Mouse (Mus musculus) liver, postnatal 0 days (tissue): ENCODE measurements around the gene Syt5. TPM values are rescaled to one million over a fixed set of nuclear protein-coding genes. Genes with fewer than 3 reads are reported as not detected.

Experiments used
- ATAC-seq: fragments of 200-750 bp; cut with Nextera tagmentation; 2 replicates; pipeline ENCODE4 v1.8.0; 2017; ENCODE audit warnings: mild to moderate bottlenecking, moderate library complexity
- DNase-seq: peaks from one replicate; pipeline ENCODE4 v3.0.0-alpha.2; 2016
- H3K27ac ChIP-seq: fragments of 300-500 bp; sonication (generic); 2 replicates; pipeline ENCODE4 v1.5.1; 2014; ENCODE audit warnings: antibody characterized with exemption, moderate library complexity, mild to moderate bottlenecking, low read depth
- H3K27me3 ChIP-seq: fragments of 300-500 bp; sonication (generic); 2 replicates; pipeline ENCODE4 v1.6.1; 2014; ENCODE audit warnings: low read length, control low read depth, mixed read lengths; ENCODE audit not compliant: insufficient read depth
- H3K36me3 ChIP-seq: fragments of 300-500 bp; sonication (generic); replicated peaks from 2 replicates; pipeline ENCODE4 v1.6.1; 2014; ENCODE audit warnings: mild to moderate bottlenecking, control low read depth, low read length, moderate library complexity, mixed read lengths; ENCODE audit not compliant: insufficient read depth
- H3K4me1 ChIP-seq: fragments of 300-500 bp; sonication (generic); 2 replicates; pipeline ENCODE4 v1.6.1; 2014; ENCODE audit warnings: antibody characterized with exemption, mild to moderate bottlenecking, control low read depth; ENCODE audit not compliant: insufficient read depth
- H3K4me2 ChIP-seq: fragments of 300-500 bp; sonication (generic); 2 replicates; pipeline ENCODE4 v1.6.1; 2014; ENCODE audit warnings: low read depth, mild to moderate bottlenecking, low read length, moderate library complexity, mixed read lengths
- H3K4me3 ChIP-seq: fragments of 300-500 bp; sonication (generic); 2 replicates; pipeline ENCODE4 v1.5.1; 2014; ENCODE audit warnings: low read depth, low read length
- H3K9ac ChIP-seq: fragments of 300-500 bp; sonication (generic); replicated peaks from 2 replicates; pipeline ENCODE4 v1.6.1; 2014; ENCODE audit warnings: mild to moderate bottlenecking, moderate library complexity
- H3K9me3 ChIP-seq: fragments of 300-500 bp; sonication (generic); 2 replicates; pipeline ENCODE4 v1.6.1; 2016; ENCODE audit warnings: mild to moderate bottlenecking, control low read depth, low read length, mixed read lengths
- CTCF ChIP-seq: sonication (generic); IDR thresholded peaks from 2 replicates; pipeline ENCODE4 v1.5.1; 2016; ENCODE audit warnings: antibody characterized with exemption, low read depth
- EP300 ChIP-seq: IDR thresholded peaks from 2 replicates; pipeline ENCODE4 v1.6.1; 2016; ENCODE audit warnings: antibody characterized with exemption, low read depth, mild to moderate bottlenecking
- WGBS: fragments of 180-500 bp; shearing (Covaris S2); extraction: QIAGEN DNeasy Blood & Tissue Kit; methylation state at CpG from one replicate; pipeline ENCODE4 v1.1.7; 2014; ENCODE audit not compliant: insufficient replicate concordance; 5-methylcytosine and 5-hydroxymethylcytosine counted together
- microRNA-seq: library from miRNA; unstranded; fragments of <30 nt; microRNA quantifications from one replicate; pipeline ENCODE4, GENCODE M21; 2016
- polyA plus RNA-seq: library from polyadenylated mRNA; unstranded; fragments of >200 nt; fragmentation: Nextera tagmentation; extraction: Ambion mirVana; gene quantifications from 2 replicates; pipeline ENCODE4 v1.2.1, GENCODE M21; 2015

Gene Syt5
- polyA plus RNA-seq, 1 experiment from 2014 or later: 0.09 TPM

DNA sequence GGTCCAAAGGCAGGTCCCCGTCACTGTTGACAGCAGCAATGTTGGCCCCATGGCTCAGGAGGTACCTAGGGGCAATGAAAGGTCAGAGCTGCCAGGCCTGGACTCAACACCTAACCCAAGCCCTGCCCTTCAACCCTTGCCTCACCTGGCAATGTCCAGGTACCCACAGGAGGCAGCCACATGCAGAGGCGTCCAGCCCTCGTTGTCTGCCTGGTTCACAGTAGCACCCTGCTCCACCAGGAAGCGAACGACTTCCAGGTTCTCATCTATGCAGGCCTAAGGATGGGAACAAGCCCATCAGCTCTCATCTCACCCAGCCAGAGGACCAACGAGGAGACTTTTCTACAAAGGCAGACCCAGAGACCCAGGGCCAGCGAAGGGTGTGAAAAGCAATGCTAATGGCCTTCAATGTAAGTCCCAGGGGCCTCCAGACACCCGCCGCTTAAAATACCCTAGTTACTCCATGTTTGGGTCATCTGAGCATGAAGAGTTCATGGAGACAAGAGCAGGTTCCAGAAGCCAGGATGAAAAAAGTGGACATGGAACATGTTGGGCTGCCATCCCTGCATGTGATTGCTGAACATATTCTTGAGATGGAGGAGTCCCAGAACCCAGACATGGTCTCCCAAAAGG lies 50.0 kb downstream of the Syt5 start:
- 84% methylated on average over 9 of the region's 9 CpGs for WGBS
- no peak for TF ChIP-seq CTCF
- Histone ChIP-seq H3K27me3 (no peaks in the 10 kb centered on the region), H3K9me3 (no peaks in the 10 kb centered on the region), H3K27ac (no peak overlapping the region), H3K4me1 (peaks cover 18% of the 10 kb centered on the region), H3K4me2 (no peak overlapping the region), H3K9ac (no peak overlapping the region), H3K36me3 (peaks cover 36% of the 10 kb centered on the region), H3K4me3 (no peak overlapping the region)
- DNase-seq: no peak
- ATAC-seq: no peak

DNA sequence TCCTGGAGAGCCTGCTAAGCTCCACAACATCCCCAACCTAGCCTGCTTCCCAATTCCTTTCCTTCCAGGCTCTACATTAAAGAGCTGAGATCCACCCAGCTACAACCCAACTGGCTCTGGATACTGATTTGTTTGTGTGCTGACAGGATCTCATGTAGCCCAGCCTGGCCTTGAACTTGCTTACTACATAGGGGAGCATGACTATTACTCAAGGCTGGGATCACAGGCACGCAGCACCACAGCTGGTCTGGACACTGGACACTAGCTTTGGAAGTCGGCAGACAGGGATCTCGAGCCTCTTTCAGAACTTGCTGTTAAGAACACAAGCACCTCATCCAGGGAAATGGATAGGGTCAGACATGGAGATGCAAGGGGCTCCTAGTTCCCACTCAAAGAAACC lies 50.9 kb downstream of the Syt5 start:
- Histone ChIP-seq H3K4me2 (no peak overlapping the region), H3K4me3 (no peak overlapping the region), H3K9ac (no peak overlapping the region), H3K27me3 (no peaks in the 10 kb centered on the region), H3K4me1 (peaks cover 20% of the 10 kb centered on the region), H3K27ac (no peak overlapping the region), H3K36me3 (peaks cover 36% of the 10 kb centered on the region), H3K9me3 (no peaks in the 10 kb centered on the region)
- TF ChIP-seq EP300: no peak
- no peak for TF ChIP-seq CTCF
- ATAC-seq (no peak), DNase-seq (no peak)
- 85% methylated on average over 3 of the region's 3 CpGs for WGBS

GRCm38 (mm10) chr7:4493991-4494390 lies 53.4 kb downstream of the Syt5 start:
- DNase-seq (no peak), ATAC-seq (peak; percentile 48)
- no peaks in the 10 kb centered on the region for H3K27me3 ChIP-seq
- no peak overlapping the region for H3K9ac ChIP-seq
- H3K4me2 ChIP-seq: no peak overlapping the region
- H3K36me3 ChIP-seq: peaks cover 47% of the 10 kb centered on the region
- no peak overlapping the region for H3K4me3 ChIP-seq
- H3K9me3 ChIP-seq: no peaks in the 10 kb centered on the region
- TF ChIP-seq CTCF (no peak), EP300 (no peak)
- WGBS: 26% methylated on average over 1 of the region's 1 CpGs
- H3K4me1 ChIP-seq: peaks cover 16% of the 10 kb centered on the region
- H3K27ac ChIP-seq: no peak overlapping the region

DNA sequence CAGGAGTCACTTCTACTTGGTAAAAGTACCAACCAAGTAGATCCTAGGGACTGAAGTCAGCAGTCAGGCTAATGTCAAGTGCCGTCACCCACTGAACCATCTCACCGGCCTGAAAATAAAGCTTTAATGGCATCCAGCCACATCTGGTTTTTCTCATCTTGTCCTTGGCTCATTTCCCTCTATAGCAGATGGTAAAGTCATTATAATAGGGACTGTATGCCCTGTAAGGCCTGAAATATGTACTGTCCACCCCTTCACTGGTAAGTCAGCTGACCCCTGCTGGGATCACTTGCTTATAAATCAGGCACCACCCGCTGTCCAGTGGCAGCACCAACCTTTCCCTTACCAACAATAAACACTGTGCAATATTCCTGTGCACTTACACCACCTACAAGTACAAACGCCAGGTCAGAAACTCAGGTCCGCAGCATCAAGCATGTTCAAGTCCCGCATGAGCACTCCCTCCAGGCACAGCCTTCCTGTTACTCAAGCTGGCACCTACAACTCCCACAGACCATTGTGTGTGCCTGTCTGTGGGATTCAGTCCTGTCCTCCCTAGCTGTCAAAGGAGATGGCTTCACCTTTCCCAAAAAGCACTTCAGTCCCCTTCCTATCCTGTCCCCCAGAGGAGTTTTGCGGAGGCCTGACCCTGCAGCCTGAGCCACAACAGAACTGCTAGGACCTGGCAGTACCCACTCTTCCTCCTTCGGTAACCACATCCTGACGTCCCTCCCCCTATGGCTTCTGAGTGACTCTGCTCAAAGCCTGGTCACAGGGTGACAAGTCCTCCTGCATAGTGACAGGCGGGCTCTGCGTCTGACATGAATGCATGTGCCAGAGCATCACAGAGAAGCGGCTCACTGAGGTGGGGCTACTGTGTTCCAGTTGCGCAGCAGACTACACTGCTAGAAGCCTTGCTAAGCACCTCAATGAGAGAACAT lies 54.8 kb downstream of the Syt5 start:
- ATAC-seq (peak; percentile 55; the same call in 1 of the 2 replicates), DNase-seq (peak; percentile 43)
- 58% methylated on average over 13 of the region's 13 CpGs for WGBS
- Histone ChIP-seq H3K4me3 (no peak overlapping the region), H3K4me2 (no peak overlapping the region), H3K27me3 (no peaks in the 10 kb centered on the region), H3K36me3 (peaks cover 52% of the 10 kb centered on the region), H3K4me1 (peaks cover 15% of the 10 kb centered on the region; the same call in 1 of the 2 replicates), H3K9ac (no peak overlapping the region), H3K9me3 (no peaks in the 10 kb centered on the region), H3K27ac (peak overlapping the region; percentile 49; the same call in 1 of the 2 replicates)
- no peak for TF ChIP-seq CTCF
- TF ChIP-seq EP300: no peak

DNA sequence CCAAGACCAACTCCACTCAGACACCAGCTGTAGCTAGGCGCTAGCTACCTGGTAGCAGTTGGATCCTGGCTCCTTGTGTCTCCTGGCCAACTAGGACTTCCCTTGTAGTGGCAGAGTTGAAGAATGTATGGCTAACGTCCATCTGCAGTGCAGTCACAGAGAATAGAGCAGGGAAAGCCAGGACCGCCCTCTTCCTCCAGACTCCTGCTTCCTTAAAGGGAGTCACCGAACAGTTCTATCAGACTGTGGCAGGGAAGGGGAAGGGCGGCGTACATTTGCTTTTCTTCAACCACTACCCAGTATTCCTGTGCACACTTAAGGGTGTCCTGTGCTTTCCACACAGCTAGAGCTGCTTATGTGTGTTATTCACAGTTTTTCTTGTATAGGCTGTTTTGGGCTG lies 56.0 kb downstream of the Syt5 start:
- peak overlapping the region; percentile 12; the same call in 1 of the 2 replicates for H3K27ac ChIP-seq
- DNase-seq (no peak), ATAC-seq (no peak)
- no peak overlapping the region for H3K4me3 ChIP-seq
- H3K4me2 ChIP-seq: no peak overlapping the region
- peaks cover 15% of the 10 kb centered on the region; the same call in 1 of the 2 replicates for H3K4me1 ChIP-seq
- no peaks in the 10 kb centered on the region for H3K9me3 ChIP-seq
- H3K36me3 ChIP-seq: peaks cover 44% of the 10 kb centered on the region
- WGBS: 55% methylated on average over 6 of the region's 6 CpGs
- no peaks in the 10 kb centered on the region for H3K27me3 ChIP-seq
- H3K9ac ChIP-seq: no peak overlapping the region
- TF ChIP-seq EP300 (no peak), CTCF (no peak)

Small RNA genes lying within 50 kb of the gene (microRNA-seq; reads per million reads assigned to microRNA genes)
- gene Gm23577: not detected

Other genes starting within 250 kb of the Syt5 start
- 0.65 and 0.84 TPM in 2 replicates for gene Ncr1, start 209.8 kb downstream of the Syt5 start, polyA plus RNA-seq
- 2.7 and 3.4 TPM in 2 replicates for gene Gp6, start 149.8 kb downstream of the Syt5 start, polyA plus RNA-seq
- gene Rdh13, start 101.9 kb downstream of the Syt5 start, polyA plus RNA-seq: 7.0 and 7.8 TPM in 2 replicates
- 0.37 and 0.97 TPM in 2 replicates for gene Eps8l1, start 86.9 kb downstream of the Syt5 start, polyA plus RNA-seq
- gene Ppp1r12c, start 45.9 kb downstream of the Syt5 start, polyA plus RNA-seq: 14.9 and 15.6 TPM in 2 replicates
- gene Tnnt1, start 31.2 kb downstream of the Syt5 start, polyA plus RNA-seq: 5.3 and 11.2 TPM in 2 replicates
- 0.27 and 0.46 TPM in 2 replicates for gene Tnni3, start 23.3 kb downstream of the Syt5 start, polyA plus RNA-seq
- 0.05 and 0.17 TPM in 2 replicates for gene Dnaaf3, start 15.1 kb downstream of the Syt5 start, polyA plus RNA-seq
- gene Ptprh, start 56.5 kb upstream of the Syt5 start, polyA plus RNA-seq: not detected in 2 replicates
- gene Tmem86b, start 83.9 kb upstream of the Syt5 start, polyA plus RNA-seq: 31.8 and 35.4 TPM in 2 replicates
- gene Ppp6r1, start 111.5 kb upstream of the Syt5 start, polyA plus RNA-seq: 3.8 and 4.5 TPM in 2 replicates
- gene Hspbp1, start 137.5 kb upstream of the Syt5 start, polyA plus RNA-seq: 27.6 and 33.1 TPM in 2 replicates
- not detected in 2 replicates for gene Brsk1, start 143.1 kb upstream of the Syt5 start, polyA plus RNA-seq
- 0.29 and 0.34 TPM in 2 replicates for gene Tmem150b, start 177.7 kb upstream of the Syt5 start, polyA plus RNA-seq
- gene Kmt5c, start 192.6 kb upstream of the Syt5 start, polyA plus RNA-seq: 25.9 and 33.6 TPM in 2 replicates
- gene Cox6b2, start 205.6 kb upstream of the Syt5 start, polyA plus RNA-seq: 63.8 and 68.7 TPM in 2 replicates
- not detected in 2 replicates for gene Fam71e2, start 223.8 kb upstream of the Syt5 start, polyA plus RNA-seq
- gene Il11, start 235.3 kb upstream of the Syt5 start, polyA plus RNA-seq: 0.07 TPM in 1 of 2 replicates, not detected in the other
- gene Tmem190, start 235.4 kb upstream of the Syt5 start, polyA plus RNA-seq: 0.34 TPM in 1 of 2 replicates, not detected in the other
- gene Tmem238, start 242.1 kb upstream of the Syt5 start, polyA plus RNA-seq: 23.6 and 24.2 TPM in 2 replicates
- gene Rpl28, start 245.3 kb upstream of the Syt5 start, polyA plus RNA-seq: 280 and 288 TPM in 2 replicates